Mouse (Mus musculus): Measurements from ENCODE around the gene Ap2a2.

- TF ChIP-seq CTCF (IDR thresholded peaks at IDR 0.05; ENCODE audit: low read depth) (no peak), EP300 (IDR thresholded peaks at IDR 0.05; ENCODE audit: low read depth) (no peak)
These were observed 12.1 kb downstream of the Ap2a2 start for GRCm38 (mm10) chr7:141574041-141574440.

Measured in liver, postnatal 0 days (tissue).